Mouse (Mus musculus): ENCODE data around the gene Cypt12. TPM values are rescaled to one million over a fixed set of nuclear protein-coding genes. Genes with fewer than 3 reads are reported as not detected.

The Cypt12 gene
- total RNA-seq (2023; ENCODE audit: inconsistent age), result not detected in 4 replicates

DNA sequence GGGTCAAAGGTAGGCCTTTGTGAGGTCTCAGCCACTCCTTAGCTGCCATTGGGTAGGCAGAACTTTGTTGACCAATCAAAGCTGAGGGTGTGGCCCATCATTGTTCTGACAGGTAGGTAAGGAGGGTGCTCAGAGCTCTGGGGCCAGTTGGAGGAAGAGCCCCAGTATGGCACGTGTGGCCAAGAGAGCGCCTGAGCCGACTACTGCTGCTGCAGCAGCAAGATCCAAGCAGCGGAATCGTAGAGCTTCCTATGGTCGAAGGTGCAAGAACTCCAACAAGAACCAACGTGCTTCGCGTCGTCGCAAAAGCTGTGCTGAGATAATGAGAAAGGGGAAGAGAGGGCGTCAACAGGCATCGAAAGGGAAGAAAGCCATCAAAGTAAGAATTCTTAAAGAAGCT lies at the start of gene Cypt12:
TSS of gene Cypt12 (plus strand) at position 112 of the 400 bp plus-strand sequence.

